Mouse (Mus musculus): ENCODE data around the gene Egflam. TPM values are rescaled to one million over a fixed set of nuclear protein-coding genes. Genes with fewer than 3 reads are reported as not detected.

Egflam gene
- polyA plus RNA-seq, 2 experiments = 12.3 to 14.1 TPM

GRCm38 (mm10) chr15:7180576-7180975 lies 217.6 kb downstream of the Egflam start:
- ATAC-seq (ENCODE audit: low FRiP score, low read depth) (no peak), DNase-seq (ENCODE audit: low spot score) (no peak)
- Histone ChIP-seq H3K27ac (replicated peaks; ENCODE audit: low read depth, low read length) (no peak overlapping the region), H3K9ac (ENCODE audit: low read depth, low read length, severe bottlenecking) (no peak overlapping the region), H3K36me3 (ENCODE audit: control insufficient read depth, insufficient read depth, low read length) (peaks cover 43% of the 10 kb centered on the region), H3K9me3 (ENCODE audit: control insufficient read depth, low read length) (no peaks in the 10 kb centered on the region), H3K4me3 (replicated peaks; ENCODE audit: low read length) (no peak overlapping the region), H3K4me1 (ENCODE audit: control insufficient read depth, insufficient read depth, low read length) (no peaks in the 10 kb centered on the region), H3K4me2 (replicated peaks; ENCODE audit: low read depth, low read length, severe bottlenecking) (no peak overlapping the region), H3K27me3 (ENCODE audit: control insufficient read depth, insufficient read depth, low read length) (no peaks in the 10 kb centered on the region)
- 86% methylated on average over 6 of the region's 6 CpGs for WGBS
- TF ChIP-seq POLR2A (IDR thresholded peaks at IDR 0.05; ENCODE audit: borderline replicate concordance, extremely low read depth, insufficient read depth, insufficient read length) = no peak

- H3K4me2 ChIP-seq (replicated peaks; ENCODE audit: low read depth, low read length, severe bottlenecking) = no peak overlapping the region
- H3K9ac ChIP-seq (ENCODE audit: low read depth, low read length, severe bottlenecking) = no peak overlapping the region
- H3K27me3 ChIP-seq (ENCODE audit: control insufficient read depth, insufficient read depth, low read length) = no peaks in the 10 kb centered on the region
- no peaks in the 10 kb centered on the region for H3K4me1 ChIP-seq (ENCODE audit: control insufficient read depth, insufficient read depth, low read length)
- no peak for ATAC-seq (ENCODE audit: low FRiP score, low read depth)
- no peak overlapping the region for H3K27ac ChIP-seq (replicated peaks; ENCODE audit: low read depth, low read length)
- no peaks in the 10 kb centered on the region for H3K9me3 ChIP-seq (ENCODE audit: control insufficient read depth, low read length)
- peaks cover 32% of the 10 kb centered on the region for H3K36me3 ChIP-seq (ENCODE audit: control insufficient read depth, insufficient read depth, low read length)
- DNase-seq (ENCODE audit: low spot score) = no peak
- TF ChIP-seq POLR2A (IDR thresholded peaks at IDR 0.05; ENCODE audit: borderline replicate concordance, extremely low read depth, insufficient read depth, insufficient read length) = no peak
- WGBS = 92% methylated on average over 8 of the region's 8 CpGs
- no peak overlapping the region for H3K4me3 ChIP-seq (replicated peaks; ENCODE audit: low read length)
Observed at GRCm38 (mm10) chr15:7173776-7174175, 224.4 kb downstream of the Egflam start.

- Histone ChIP-seq H3K36me3 (ENCODE audit: control insufficient read depth, insufficient read depth, low read length) (peaks cover 34% of the 10 kb centered on the region), H3K27me3 (ENCODE audit: control insufficient read depth, insufficient read depth, low read length) (no peaks in the 10 kb centered on the region)
Observed at GRCm38 (mm10) chr15:7173346-7173745, 224.8 kb downstream of the Egflam start.

GRCm38 (mm10) chr15:7172875-7173274 lies 225.3 kb downstream of the Egflam start:
- TF ChIP-seq POLR2A (IDR thresholded peaks at IDR 0.05; ENCODE audit: borderline replicate concordance, extremely low read depth, insufficient read depth, insufficient read length) = no peak
- no peaks in the 10 kb centered on the region for H3K27me3 ChIP-seq (ENCODE audit: control insufficient read depth, insufficient read depth, low read length)
- H3K27ac ChIP-seq (replicated peaks; ENCODE audit: low read depth, low read length) = no peak overlapping the region
- no peak overlapping the region for H3K4me3 ChIP-seq (replicated peaks; ENCODE audit: low read length)
- peaks cover 34% of the 10 kb centered on the region for H3K36me3 ChIP-seq (ENCODE audit: control insufficient read depth, insufficient read depth, low read length)
- H3K4me1 ChIP-seq (ENCODE audit: control insufficient read depth, insufficient read depth, low read length) = no peaks in the 10 kb centered on the region
- ATAC-seq (ENCODE audit: low FRiP score, low read depth) (no peak), DNase-seq (ENCODE audit: low spot score) (no peak)
- no peak overlapping the region for H3K4me2 ChIP-seq (replicated peaks; ENCODE audit: low read depth, low read length, severe bottlenecking)
- H3K9ac ChIP-seq (ENCODE audit: low read depth, low read length, severe bottlenecking) = no peak overlapping the region
- WGBS = 63% methylated on average over 2 of the region's 2 CpGs
- H3K9me3 ChIP-seq (ENCODE audit: control insufficient read depth, low read length) = no peaks in the 10 kb centered on the region

More at GRCm38 (mm10) chr15:7173346-7173745, 224.8 kb downstream of the Egflam start:
- H3K4me1 ChIP-seq (ENCODE audit: control insufficient read depth, insufficient read depth, low read length) = no peaks in the 10 kb centered on the region
- no peaks in the 10 kb centered on the region for H3K9me3 ChIP-seq (ENCODE audit: control insufficient read depth, low read length)
- no peak overlapping the region for H3K4me2 ChIP-seq (replicated peaks; ENCODE audit: low read depth, low read length, severe bottlenecking)
- H3K27ac ChIP-seq (replicated peaks; ENCODE audit: low read depth, low read length) = no peak overlapping the region
- H3K9ac ChIP-seq (ENCODE audit: low read depth, low read length, severe bottlenecking) = no peak overlapping the region
- TF ChIP-seq POLR2A (IDR thresholded peaks at IDR 0.05; ENCODE audit: borderline replicate concordance, extremely low read depth, insufficient read depth, insufficient read length) = no peak
- ATAC-seq (ENCODE audit: low FRiP score, low read depth) (no peak), DNase-seq (ENCODE audit: low spot score) (no peak)
- no peak overlapping the region for H3K4me3 ChIP-seq (replicated peaks; ENCODE audit: low read length)
- 63% methylated on average over 7 of the region's 7 CpGs for WGBS

- H3K36me3 ChIP-seq (ENCODE audit: control insufficient read depth, insufficient read depth, low read length) = peaks cover 35% of the 10 kb centered on the region
- no peak for TF ChIP-seq POLR2A (IDR thresholded peaks at IDR 0.05; ENCODE audit: borderline replicate concordance, extremely low read depth, insufficient read depth, insufficient read length)
- no peak overlapping the region for H3K4me2 ChIP-seq (replicated peaks; ENCODE audit: low read depth, low read length, severe bottlenecking)
- WGBS = 54% methylated on average over 11 of the region's 11 CpGs
- no peak for ATAC-seq (ENCODE audit: low FRiP score, low read depth)
- H3K9ac ChIP-seq (ENCODE audit: low read depth, low read length, severe bottlenecking) = no peak overlapping the region
- H3K9me3 ChIP-seq (ENCODE audit: control insufficient read depth, low read length) = no peaks in the 10 kb centered on the region
- H3K27me3 ChIP-seq (ENCODE audit: control insufficient read depth, insufficient read depth, low read length) = no peaks in the 10 kb centered on the region
- no peak for DNase-seq (ENCODE audit: low spot score)
- H3K4me3 ChIP-seq (replicated peaks; ENCODE audit: low read length) = no peak overlapping the region
- no peaks in the 10 kb centered on the region; the same call in 1 of the 2 replicates for H3K4me1 ChIP-seq (ENCODE audit: control insufficient read depth, insufficient read depth, low read length)
- no peak overlapping the region for H3K27ac ChIP-seq (replicated peaks; ENCODE audit: low read depth, low read length)
Observed at GRCm38 (mm10) chr15:7167906-7168532, 230.2 kb downstream of the Egflam start.

Data from limb, embryonic 14.5 days (tissue).